Mouse (Mus musculus) retina, postnatal 7 days (tissue): ENCODE data around the gene Mef2a.

ENCODE experiments used
- DNase-seq: peaks from one replicate; pipeline ENCODE4 v3.0.0-alpha.2; 2012; ENCODE audit warnings: low read depth, low spot score

The Mef2a gene

DNA sequence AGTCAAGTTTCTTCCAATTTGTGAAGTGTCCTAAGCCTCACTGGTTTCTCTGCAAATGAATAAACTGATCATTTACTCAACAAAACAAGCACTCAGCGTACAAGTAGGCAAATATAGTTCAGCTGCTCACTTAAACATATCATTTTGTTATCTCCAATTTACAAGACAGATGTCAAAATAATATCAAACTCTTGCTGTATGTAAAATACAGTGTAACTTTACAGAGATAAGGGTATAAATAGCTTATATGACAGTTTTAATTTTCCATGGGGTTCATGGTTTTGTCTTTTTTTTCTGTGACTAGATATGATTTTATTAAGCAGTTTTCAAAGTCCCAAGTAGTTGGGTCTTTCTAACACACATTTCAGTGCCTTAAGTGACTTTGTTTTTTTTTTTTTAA lies 127.4 kb downstream of the Mef2a start:
- DNase-seq, result no peak

DNA sequence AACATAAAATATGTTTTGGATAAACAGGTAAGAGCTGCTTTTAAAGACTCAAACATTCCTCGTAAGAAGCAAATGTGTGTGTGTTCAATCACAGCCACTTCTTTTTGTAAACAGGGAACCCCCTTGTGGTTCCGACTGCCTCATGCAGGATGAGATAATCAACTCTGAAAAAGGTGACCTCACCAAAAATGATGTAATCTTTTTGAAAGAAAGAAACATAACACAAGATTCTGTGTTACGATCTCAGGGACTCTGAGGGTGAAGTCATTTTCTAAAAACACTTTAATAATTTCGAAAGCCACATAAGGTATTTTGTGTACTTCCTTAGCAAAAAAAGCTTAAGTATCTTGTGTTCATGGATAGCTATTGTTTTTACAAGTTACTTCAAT lies 128.8 kb downstream of the Mef2a start:
- no peak for DNase-seq

DNA sequence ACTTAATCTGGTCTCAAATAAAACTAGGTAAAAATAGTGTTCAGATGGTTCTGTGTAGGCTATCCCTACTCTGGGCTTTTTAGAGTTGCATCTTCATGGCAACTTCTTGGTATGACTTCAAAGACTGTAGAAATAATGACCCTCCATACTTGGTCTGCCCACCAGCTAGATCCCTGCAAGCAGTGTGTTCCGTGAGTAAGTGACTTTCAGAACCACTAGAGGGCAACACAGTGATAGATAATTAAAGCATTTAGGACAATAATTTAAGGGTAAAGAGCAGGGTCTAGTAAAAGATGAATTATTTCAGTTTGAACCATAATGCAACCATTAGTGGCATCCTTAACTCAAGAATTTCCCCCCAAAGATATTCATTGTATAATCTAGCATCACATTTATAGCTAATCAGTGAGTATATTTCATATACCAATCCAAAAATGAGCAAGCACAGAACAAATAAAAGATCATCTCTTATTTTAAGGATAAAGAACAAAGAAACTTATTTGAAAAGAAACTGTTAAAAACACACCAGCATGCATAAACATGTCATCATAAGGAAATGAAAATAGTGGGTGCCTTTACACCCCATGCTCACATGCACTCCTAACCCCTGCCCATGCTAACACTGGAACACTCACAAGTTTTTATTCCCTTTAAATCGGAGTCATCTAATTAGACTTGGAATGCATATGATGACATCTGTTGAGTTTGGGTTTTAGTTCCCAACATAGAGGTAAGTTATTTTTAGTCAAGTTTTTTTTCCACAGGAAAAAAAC lies 129.4 kb downstream of the Mef2a start:
- no peak for DNase-seq

DNA sequence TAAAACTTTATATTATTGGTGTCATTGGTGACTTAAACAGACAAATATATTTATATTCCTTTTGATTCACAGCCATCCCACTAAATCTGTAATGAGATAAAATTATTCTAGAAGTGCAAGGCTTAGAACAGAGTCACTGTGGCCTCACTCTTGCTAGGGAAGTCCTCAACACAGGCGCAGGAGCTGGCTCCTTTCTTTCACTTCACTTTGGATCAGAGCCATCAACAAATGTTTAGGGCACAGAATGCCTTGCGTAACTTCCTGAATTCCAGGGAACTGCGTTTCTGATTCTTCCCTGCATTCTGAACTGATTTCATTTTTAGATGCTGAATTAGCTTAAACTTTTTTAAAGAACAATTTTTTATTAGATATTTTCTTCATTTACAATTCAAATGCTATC lies 130.7 kb downstream of the Mef2a start:
- no peak for DNase-seq

DNA sequence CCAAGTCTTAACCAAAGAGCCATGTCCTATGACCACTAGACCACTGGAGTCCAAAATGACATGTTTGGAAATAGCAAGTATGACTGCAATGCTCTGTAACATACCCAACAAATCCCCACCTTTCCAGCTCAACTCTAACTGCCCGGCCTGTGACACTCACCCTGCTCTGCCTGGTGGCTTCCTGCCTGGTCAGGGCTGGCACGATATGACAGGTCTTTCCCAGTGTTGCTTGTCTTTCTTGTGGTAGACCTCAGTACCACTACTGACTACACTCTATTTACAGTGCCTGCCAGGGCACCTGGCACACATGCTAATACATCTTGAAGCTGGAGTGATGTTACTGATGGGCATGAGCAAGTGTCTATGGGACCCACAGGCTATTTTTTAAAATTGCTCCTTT lies 134.9 kb downstream of the Mef2a start:
- DNase-seq, result no peak

DNA sequence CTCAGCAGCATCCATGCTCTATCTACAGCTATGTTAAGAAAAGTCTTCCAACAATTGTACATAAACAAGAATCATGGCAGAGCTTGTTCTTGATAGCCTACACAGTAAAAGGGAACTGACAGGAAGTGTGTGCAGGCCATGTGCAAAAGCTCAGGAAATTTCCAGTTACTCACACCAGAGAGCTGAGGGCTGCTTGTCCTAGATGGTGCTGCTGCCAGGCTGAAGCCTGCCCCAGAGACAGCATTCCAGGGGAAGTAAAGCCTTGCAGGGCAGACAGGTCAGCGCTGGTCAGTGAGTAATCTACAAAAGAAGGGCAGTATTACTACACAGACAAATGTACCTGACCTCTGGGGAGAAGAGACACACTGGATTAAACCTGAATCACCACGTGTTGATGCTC lies 136.3 kb downstream of the Mef2a start:
- no peak for DNase-seq

DNA sequence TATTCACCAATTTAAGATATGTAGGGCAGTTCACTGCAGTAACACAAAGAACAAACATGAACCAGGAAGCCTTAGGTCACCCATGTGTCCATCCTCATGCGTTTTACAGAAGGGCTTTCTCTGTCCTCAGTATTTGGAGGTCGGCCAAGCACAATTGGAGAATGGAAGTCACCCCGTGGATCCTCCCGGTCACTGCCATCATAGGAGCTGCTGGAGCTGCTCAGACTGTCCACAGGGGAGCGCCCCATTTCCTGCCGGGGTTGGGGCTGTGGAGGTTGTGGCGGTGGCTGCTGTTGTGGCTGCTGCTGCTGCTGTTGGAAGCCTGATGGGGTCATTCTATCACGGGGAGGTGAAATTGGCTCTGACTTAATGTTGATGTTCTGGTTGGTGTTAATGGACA lies 137.9 kb downstream of the Mef2a start:
- DNase-seq, result no peak

DNA sequence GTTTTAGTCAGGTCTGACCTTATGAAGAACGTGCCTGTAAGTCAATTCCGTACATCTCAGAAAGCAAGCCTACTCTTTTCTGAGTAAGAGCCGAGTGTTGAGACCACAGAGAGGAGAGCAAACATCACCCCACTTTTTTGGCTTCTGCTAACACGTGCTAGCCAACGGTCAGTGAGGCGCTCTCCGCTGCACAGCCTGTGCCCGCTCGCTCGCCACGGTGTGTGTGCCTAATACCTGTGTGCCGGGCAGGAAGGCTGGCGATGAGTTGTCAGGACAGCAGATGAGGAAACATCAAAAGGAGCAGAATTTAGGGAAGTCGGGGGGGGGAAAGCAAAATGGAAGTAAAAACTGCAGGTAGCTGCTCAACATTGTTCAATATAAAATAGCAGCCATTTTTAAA lies 140.2 kb downstream of the Mef2a start:
- DNase-seq, result no peak

DNA sequence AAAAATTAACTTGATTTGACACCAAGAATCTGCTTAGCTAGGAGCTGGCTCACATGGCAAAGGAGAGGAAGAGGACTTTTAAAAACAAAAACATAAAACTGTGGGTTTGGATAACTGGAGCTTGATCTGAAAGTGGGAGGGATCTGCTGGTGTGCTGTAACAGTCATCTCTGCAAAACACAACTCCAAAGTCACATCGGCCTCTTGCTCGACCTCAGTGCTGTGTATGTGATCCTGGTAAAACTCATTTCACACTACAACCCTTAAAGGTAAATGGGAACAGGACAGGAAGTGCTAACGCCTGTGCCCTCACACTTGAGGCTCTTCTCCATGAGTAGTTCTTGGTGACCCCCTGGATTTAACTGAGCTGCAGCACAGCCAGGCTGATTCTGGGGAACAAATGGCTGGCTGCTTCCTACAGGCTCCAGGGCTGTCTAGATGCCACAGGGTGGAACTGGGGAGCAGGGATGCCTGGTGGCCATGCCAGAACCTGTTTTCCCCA lies 142.0 kb downstream of the Mef2a start:
- DNase-seq, result no peak

DNA sequence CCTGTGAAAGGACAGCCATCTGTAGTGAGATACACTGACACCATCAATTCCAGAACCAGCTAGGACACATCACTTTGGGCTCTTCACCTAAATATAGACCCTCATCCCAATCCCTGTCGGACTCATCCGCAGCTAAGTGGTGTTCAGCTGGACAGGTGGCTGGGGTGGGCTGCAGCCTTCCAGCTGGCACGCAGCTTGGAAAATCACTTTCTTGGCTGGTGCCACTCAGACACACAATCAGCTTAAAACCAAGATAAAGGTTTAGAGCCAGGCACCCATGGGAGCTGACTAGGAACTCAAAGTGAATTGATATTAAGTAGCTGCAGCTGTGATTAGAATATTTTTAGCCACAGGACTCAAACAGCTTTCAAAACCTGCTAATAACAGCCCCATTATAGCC lies 142.4 kb downstream of the Mef2a start:
- DNase-seq, result peak; percentile 30

DNA sequence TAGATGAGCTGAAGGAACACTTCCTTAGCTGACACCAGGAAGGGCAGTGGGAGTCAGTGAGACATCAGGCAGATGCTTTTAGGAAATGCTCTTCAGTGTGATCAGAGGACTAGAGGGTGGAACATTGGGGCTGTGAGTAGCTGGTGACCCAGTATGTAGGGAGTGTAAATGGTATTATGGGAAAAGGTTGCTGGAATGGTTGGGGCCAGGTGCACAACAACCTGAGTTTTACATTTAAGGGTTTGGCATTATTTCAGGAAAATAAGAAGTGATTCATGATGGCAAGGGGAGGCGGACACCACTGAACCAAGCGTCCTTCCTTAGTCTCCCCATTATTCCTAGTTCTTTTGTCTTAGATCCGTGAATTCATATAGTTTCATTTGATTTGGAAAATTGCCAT lies 143.0 kb downstream of the Mef2a start:
- no peak for DNase-seq

DNA sequence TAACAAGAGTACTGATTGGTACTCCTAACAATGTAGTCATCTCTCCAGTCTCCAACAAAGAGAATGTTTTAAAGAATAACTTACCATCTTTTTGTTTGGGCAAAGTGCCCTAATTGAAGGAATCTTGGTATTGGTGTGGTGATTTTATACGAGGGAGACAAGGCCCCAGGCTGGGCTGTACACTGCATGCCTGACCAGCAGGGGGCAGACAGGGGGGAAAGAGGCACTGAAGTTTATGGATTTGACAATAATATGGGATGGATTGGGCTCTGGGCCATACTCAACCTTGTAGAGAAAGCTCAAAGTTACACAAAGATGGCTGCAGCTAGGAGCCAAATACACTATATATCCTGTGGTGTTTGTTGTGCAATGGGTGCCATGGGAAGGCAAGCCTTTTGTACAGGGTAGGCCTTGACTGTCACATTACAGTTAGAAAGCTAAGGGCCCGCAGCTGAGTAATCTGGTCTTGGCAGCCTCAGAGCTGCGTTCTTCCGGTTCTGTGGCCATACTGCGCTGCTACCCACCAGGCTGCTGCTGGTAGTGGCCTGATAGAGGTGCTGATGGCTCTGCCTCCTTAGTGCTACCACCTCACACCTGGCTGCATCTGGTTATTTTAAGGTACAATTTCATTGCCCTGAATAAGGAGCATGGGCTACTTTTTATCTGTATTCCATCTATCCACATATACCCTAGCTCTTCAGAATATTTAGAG lies 143.6 kb downstream of the Mef2a start:
- no peak for DNase-seq

DNA sequence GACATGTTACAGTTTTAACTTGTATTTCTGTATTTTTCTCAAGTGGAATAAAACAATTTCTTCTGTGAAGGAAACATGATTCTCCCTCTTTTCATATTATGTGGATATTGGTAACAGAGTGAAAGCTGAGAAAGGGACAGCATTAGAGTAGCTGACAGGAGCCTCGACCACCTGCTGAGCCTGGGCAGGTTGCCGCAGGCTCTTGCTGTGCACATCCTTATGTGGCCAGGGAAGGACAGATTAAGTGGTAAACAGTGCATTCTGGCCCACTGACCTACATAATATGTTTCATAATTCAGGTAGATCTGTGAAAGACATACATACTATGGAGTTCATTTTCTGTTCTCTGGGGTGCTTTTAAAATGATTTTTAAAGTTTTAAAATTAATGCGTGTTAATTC lies 144.3 kb downstream of the Mef2a start:
- no peak for DNase-seq

DNA sequence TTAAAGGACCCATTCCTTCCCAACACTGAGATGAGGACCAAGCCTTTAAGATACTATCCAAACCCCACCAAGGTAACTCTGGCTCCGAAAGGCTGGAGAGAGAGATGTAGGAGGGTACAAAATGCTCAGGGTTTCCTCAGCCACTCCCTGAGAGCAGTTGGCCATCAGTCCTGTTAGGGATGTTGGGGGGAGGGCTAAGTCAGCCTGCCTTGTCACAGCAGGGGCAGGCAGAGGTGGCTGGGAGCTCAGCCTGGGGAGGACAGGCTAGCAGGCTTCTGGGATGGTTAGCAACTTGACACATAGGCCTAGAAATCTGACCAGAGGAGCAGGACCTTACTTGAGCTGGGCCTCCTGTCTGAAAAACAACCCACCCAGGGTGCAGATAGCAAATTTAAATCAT lies 145.1 kb downstream of the Mef2a start:
- no peak for DNase-seq

DNA sequence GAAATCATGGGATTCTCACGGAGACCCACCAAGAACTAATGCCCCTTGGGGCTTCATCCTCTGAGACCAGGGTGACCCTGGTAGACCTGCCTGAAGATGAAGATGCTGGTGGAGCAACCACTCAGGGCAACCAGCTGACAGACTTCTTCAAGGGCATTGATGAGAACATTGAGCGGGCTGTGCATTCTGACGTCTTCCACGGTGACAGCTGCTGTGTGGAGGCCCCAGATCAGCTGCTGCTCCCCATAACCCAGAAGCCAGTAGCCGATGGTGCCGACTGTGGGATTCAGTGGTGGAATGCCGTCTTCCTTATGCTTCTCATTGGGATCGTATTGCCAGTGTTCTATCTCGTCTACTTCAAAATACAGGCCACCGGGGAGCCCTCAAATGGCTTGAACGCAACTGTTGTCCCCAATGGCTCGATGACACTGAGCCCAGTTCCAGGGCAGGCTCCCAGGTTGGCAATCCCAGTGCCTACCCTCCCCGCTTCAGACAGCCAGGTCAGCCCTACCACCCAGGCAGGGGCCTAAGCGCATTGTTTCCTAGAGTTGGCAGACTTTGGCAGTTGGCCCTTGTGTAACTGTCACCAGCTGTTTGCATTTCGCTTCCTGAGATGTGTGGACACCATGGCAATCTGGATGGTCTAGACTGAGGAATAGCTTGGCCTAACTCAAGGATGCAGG lies 146.6 kb downstream of the Mef2a start:
- no peak for DNase-seq

DNA sequence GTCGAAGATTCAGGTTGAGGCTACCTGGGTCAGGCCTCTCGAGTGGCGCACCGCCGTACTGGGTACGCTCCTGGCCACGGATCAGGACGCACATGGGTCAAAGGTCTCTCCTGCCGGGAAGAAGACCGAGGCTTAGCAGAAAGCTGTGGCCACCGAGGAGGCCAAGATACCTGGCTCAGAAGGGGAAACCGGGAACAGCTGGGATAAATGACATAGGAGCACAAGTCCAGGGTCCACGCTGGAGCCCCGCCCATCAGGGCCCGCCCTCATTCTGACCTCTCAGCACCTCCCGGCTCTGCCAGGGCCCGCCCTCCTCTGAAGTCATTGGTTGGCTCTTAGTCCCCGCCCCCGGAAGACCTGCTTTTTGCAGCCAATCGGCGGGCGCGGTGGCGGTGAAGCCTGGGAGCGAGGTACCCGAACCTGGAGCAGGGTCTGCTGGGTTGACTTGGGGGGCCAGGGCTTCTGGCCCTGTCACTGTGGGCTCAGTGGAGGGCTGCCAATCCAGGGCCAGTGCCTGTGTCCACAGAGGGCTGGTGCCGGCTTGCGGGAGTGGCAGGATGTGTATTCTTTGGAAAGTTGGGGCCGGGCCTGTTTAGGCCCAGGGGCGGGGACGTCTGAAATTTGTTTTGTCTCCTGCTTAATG lies 150.3 kb downstream of the Mef2a start, which contains the start of gene Lysmd4:
Gene Lysmd4 (plus strand): TSS at position 325 of the 643 bp plus-strand sequence.
- DNase-seq, result peak; percentile 83

DNA sequence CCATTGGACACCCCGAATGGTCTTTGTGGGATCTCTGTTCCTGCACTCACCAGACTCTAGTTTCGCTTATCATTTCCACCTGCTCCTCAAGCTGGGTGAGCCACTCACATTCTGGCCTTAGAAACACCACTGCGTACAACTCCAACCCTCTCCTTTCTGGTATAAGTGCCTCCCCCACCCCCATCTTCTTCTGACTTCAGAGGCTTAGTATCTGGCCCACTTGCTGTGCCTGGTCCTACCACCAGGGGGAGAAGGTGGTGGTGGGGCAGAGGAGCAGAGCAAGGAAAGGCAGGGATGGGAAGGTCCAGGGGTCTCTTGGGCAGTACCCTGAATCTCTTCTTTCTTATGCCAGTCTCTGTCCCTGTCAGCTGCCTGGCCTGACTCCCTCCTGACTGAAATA lies 155.6 kb downstream of the Mef2a start:
- peak; percentile 43 for DNase-seq

DNA sequence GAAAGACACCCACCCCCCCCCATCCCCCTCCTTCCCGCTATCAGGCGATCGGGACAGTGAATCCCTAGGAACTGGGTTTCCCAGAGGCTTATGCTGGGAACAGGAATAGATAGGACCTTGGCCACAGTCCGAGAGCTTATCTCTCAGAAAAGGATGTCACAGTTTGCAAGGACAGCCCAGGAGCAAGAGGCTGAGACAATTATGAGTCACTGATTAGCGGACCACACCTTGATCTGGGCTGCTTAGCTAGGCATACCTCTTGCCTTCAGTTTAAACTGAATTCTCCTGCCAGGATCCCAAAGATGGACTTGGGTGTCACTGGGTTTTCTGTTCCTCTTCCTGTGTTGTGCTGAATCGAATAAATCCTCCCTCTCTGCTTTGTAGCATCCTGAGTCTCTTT lies 156.3 kb downstream of the Mef2a start:
- DNase-seq, result no peak

DNA sequence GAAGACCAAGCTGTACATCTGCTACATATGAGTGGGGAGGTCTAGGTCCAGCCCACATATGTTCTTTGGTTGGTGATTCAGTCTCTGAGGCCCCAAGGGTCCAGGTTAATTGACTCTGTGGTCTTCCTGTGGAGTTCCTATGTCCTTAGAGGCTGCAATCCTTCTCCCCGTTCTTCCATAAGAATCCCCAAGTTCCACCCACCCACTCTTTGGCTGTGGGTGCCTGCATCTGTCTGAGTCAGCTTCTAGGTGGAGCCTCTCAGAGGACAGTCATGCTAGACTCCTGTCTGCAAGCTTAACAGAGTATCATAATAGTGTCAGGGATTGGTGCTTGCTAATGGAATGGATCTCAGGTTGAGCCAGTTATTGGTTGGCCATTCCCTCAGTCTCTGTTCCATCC lies 159.1 kb downstream of the Mef2a start:
- no peak for DNase-seq

DNA sequence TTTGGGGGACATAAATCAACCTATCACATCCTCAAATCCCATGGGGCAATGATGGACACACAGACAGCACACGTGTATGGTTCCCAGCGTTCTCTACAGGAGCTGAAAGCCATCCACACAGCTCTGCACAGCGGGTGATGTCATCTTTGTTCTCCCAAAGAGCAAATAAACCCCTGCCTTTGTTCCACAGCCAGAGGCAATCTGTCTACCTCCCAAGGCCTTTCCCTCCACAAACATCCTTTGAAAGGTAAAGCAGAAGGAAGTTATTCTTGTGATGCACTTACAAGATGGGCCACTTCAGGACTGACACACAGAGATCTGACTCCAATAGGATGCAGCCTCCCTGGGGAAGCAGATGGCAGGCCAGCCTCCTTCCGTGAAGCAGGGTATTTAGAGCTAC lies 160.7 kb downstream of the Mef2a start:
- no peak for DNase-seq

DNA sequence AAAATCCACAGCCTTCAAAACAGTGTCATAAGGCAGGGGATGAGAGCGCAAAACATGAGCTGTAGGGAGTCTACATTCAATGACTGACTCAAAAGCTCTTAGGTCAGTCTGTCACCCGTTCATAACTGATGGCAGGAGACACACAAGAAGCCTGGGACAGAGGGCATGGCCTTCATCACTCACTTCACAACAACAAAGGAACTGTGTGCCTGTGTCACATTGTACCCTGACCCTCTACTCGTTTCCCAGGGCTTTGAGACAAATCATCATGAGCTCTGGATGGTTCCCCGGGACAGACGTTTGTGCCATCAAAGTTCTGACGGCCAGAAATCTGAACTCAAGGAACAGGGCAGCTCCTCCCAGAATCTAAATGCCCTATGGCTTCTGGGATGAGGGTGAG lies 161.3 kb downstream of the Mef2a start:
- DNase-seq, result no peak
